Mouse (Mus musculus) bone marrow, adult 2 months (tissue): Measurements from ENCODE around the gene Mamdc2. TPM values are rescaled to one million over a fixed set of nuclear protein-coding genes. Genes with fewer than 3 reads are reported as not detected.

Source experiments
- H3K27ac ChIP-seq: fragments of 200-500 bp; 2 replicates; pipeline ENCODE4 v1.5.1; 2012; ENCODE audit warnings: low read depth, mild to moderate bottlenecking, control low read depth, inconsistent platforms, low read length; ENCODE audit not compliant: control insufficient read depth, poor library complexity, insufficient read depth
- H3K4me1 ChIP-seq: fragments of 200-500 bp; 2 replicates; pipeline ENCODE4 v1.6.1; 2011; ENCODE audit warnings: low read length; ENCODE audit not compliant: control insufficient read depth, insufficient read depth
- H3K4me3 ChIP-seq: fragments of 200-500 bp; replicated peaks from 2 replicates; pipeline ENCODE3; 2011; ENCODE audit warnings: mild to moderate bottlenecking, low read depth, low read length, control low read depth; ENCODE audit not compliant: control insufficient read depth
- CTCF ChIP-seq: fragments of 200-500 bp; IDR thresholded peaks from 2 replicates; pipeline ENCODE4 v1.5.1; 2011; ENCODE audit warnings: low read length, control low read depth; ENCODE audit not compliant: control insufficient read depth, insufficient read depth
- POLR2A ChIP-seq: fragments of 200-500 bp; IDR thresholded peaks from 2 replicates; pipeline ENCODE4 v1.6.1; 2011; ENCODE audit warnings: low read depth, mild to moderate bottlenecking, control low read depth, low read length, borderline replicate concordance; ENCODE audit not compliant: control insufficient read depth
- WGBS: fragments of 180-500 bp; shearing (Covaris S2); methylation state at CpG from one replicate; pipeline ENCODE4 v1.1.7; 2018; 5-methylcytosine and 5-hydroxymethylcytosine counted together
- polyA plus RNA-seq: library from polyadenylated mRNA; stranded (reverse); fragments of >200 nt; gene quantifications from 2 replicates; pipeline ENCODE4 v1.2.4, GENCODE M21; 2011; ENCODE audit warnings: low replicate concordance; ENCODE audit not compliant: missing spikeins, insufficient read depth, insufficient read length

Gene Mamdc2
- polyA plus RNA-seq, 1 experiment = 0.82 TPM

DNA sequence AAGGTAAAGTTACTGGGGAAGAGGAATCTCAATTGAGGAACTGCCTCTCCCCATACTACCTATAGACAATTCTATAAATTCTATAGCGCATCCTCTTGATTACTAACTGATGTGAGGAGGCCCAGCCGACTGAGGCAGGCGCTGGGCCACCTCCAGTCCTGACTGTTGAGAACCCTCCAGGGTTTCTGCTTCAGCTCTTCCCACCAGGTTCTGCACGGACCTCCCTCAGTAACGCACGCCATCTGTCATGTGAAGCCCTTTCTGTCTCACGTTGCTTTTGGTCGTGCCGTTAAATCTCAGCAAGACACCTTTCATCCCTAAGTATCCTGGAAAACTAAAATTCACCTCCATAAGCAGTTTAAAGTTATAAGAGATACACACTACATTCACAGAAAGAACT, 191.5 kb downstream of the Mamdc2 start:
- WGBS = 97% methylated on average over 9 of the region's 9 CpGs
- Histone ChIP-seq H3K4me3 (no peak overlapping the region), H3K27ac (no peak overlapping the region), H3K4me1 (no peaks in the 10 kb centered on the region)
- TF ChIP-seq CTCF = no peak
- no peak for TF ChIP-seq POLR2A

Other genes with a start within 250 kb of the Mamdc2 start
- 29.8 and 36.0 TPM in 2 replicates for gene Smc5, start 174.5 kb downstream of the Mamdc2 start, polyA plus RNA-seq
- not detected in 2 replicates for gene 1700028P14Rik, start 204.4 kb upstream of the Mamdc2 start, polyA plus RNA-seq
- 4.0 and 7.4 TPM in 2 replicates for gene Ptar1, start 239.0 kb upstream of the Mamdc2 start, polyA plus RNA-seq